Mouse (Mus musculus) retina, postnatal 1 day (tissue): ENCODE data around the gene Zfp329.
"Not testable (repeated sequence)": the region's sequence is repeated elsewhere in the genome, so short reads cannot be mapped to it uniquely, and the experiment has no call there.

ENCODE experiments used
- DNase-seq: peaks from one replicate; pipeline ENCODE4 v3.0.0-alpha.2; 2012

Zfp329 gene

GRCm38 (mm10) chr7:12818521-12819295 is at the start of gene Zfp329:
TSS of gene Zfp329 (minus strand) at chr7:12818858.
- DNase-seq: peak; percentile 95

- DNase-seq: no peak
These were observed 17.1 kb upstream of the Zfp329 start for GRCm38 (mm10) chr7:12835779-12836178.

- no peak for DNase-seq
These were observed 16.6 kb upstream of the Zfp329 start for GRCm38 (mm10) chr7:12835193-12835671.

- peak; percentile 93 for DNase-seq
These were observed 15.8 kb upstream of the Zfp329 start, which contains the start of gene Zfp110 for GRCm38 (mm10) chr7:12834162-12835120. TSS of gene Zfp110 (plus strand) at chr7:12834761.

GRCm38 (mm10) chr7:12815566-12815965 is 3.1 kb downstream of the Zfp329 start:
- no peak for DNase-seq

- no peak for DNase-seq
These were observed 15.0 kb downstream of the Zfp329 start for GRCm38 (mm10) chr7:12803727-12804071.

- peak; percentile 93 for DNase-seq
These were observed 15.6 kb downstream of the Zfp329 start, which contains the start of gene Zscan18 for GRCm38 (mm10) chr7:12802866-12803726. TSS of gene Zscan18 (minus strand) at chr7:12803635.

- DNase-seq: no peak
These were observed 19.1 kb downstream of the Zfp329 start for GRCm38 (mm10) chr7:12799554-12799953.

GRCm38 (mm10) chr7:12797971-12798370 is 20.7 kb downstream of the Zfp329 start:
- no peak for DNase-seq

- DNase-seq: not testable (repeated sequence)
These were observed 26.0 kb downstream of the Zfp329 start for GRCm38 (mm10) chr7:12792624-12793023.

- DNase-seq: peak; percentile 36
These were observed 30.6 kb downstream of the Zfp329 start for GRCm38 (mm10) chr7:12788025-12788424.

- DNase-seq: no peak
These were observed 31.3 kb downstream of the Zfp329 start for GRCm38 (mm10) chr7:12787333-12787732.

GRCm38 (mm10) chr7:12780151-12780830 is 38.4 kb downstream of the Zfp329 start:
- DNase-seq: peak; percentile 92

- DNase-seq: no peak
These were observed 38.9 kb downstream of the Zfp329 start for GRCm38 (mm10) chr7:12779782-12780150.

GRCm38 (mm10) chr7:12779141-12779540 is 39.5 kb downstream of the Zfp329 start:
- no peak for DNase-seq

GRCm38 (mm10) chr7:12774606-12775005 is 44.1 kb downstream of the Zfp329 start:
- no peak for DNase-seq

- DNase-seq: no peak
These were observed 44.5 kb downstream of the Zfp329 start for GRCm38 (mm10) chr7:12774111-12774510.
